Mouse (Mus musculus): ENCODE measurements around the gene Olfr584.

Gene Olfr584

DNA sequence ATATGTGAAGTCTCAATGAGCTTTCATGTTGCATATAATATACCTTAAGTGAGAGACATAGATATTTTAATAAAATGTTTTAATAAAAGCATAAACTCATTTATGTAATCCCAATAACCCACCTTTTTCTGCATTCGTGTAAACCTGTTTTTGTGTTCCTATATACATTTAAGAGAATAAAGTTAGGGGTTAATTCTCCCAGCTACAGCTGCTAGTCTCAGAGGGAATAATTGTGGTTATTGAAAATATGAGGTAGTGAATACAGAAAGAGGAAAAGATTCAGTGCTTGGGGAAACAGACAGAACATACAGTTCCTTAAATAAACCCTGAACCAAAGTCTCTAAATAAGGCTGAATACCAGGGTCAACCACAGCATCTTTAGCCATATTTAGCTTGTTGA, at the start of gene Olfr584:
Olfr584 (plus strand) TSS at position 301 of the 400 bp plus-strand sequence.
- no peak for DNase-seq (ENCODE audit: low read depth, low spot score)

GRCm38 (mm10) chr7:103037724-103038123, 44.0 kb upstream of the Olfr584 start, which contains the start of gene Olfr582:
TSS of gene Olfr582 (plus strand) at chr7:103038024.
- DNase-seq (ENCODE audit: low read depth, low spot score), result no peak

GRCm38 (mm10) chr7:103051000-103051399, 30.7 kb upstream of the Olfr584 start, which contains the start of gene Olfr583:
TSS of gene Olfr583 (plus strand) at chr7:103051300.
- DNase-seq (ENCODE audit: low read depth, low spot score), result no peak

DNA sequence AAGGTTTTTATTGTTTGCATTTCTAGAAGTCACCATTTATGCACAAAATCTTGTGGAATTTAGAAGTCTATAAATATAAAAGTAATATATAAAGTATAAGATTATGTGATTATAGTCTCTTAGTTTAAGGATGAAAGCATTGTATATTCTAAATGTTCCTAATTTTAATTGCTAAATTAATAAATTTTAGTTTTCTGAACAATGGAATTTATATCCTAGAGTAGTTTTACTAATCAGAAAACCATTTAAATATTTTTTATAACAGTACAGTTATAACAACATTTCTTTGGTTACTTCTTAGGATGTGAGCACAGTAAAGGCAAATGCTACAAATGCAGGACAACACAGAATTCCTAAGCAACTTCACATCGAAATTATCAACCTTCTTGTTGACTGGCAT, 15.7 kb downstream of the Olfr584 start, which contains the start of gene Olfr585:
Olfr585 (plus strand) TSS at position 301 of the 400 bp plus-strand sequence.
- no peak for DNase-seq (ENCODE audit: low read depth, low spot score)

DNA sequence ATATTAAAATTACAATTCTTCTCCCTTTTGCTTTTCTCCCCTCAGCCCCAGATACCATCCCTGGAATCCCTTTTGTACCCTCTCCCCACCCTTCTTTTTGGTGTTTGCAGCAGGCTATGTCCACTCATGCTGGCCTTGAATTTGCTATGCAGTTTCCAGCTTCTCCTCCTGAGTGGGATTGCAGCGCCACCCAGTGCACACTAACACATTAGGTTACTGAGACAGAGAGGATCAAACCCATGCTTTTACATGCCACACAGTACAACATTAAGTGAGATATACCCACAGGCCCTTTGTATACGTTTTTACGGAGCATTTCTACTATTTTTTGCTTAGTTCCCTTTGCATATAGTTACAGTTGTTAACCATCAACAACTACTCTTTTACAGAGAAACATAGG, 37.7 kb downstream of the Olfr584 start:
- DNase-seq (ENCODE audit: low read depth, low spot score), result no peak

DNA sequence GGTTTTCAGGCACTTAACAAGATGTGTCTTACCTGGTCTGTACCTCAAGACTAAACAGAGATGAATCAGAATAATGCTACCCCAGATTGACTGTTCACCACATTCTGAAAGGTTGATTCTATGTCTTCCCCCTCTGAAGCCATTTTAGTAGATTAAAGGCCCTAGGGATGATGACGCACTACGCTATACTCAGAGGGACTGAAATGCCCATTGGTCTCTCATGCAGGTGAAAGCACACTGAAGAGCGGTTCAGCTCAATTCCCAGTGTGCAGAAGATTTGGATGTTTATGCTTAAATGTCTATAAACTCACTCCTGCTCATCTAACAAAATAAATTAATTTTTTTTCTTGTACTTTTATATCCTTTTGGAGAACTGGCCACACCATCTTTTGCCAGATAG, 43.9 kb downstream of the Olfr584 start, which contains the start of gene Olfr586:
Olfr586 (minus strand) TSS at position 101 of the 400 bp plus-strand sequence.
- DNase-seq (ENCODE audit: low read depth, low spot score), result no peak

All from embryo, embryonic 11.5 days (tissue).